Mouse (Mus musculus): Measurements from ENCODE around the gene Sgcg. TPM values are rescaled to one million over a fixed set of nuclear protein-coding genes. Genes with fewer than 3 reads are reported as not detected.

The Sgcg gene
- polyA plus RNA-seq (2015; fragmentation: Nextera tagmentation; extraction: Ambion mirVana): 1.6 and 5.6 TPM in 2 replicates

GRCm38 (mm10) chr14:61258352-61258751, at the start of gene Sgcg:
TSS of gene Sgcg (minus strand) at chr14:61258490.
- Histone ChIP-seq H3K9me3 (replicated peaks; ENCODE audit: control insufficient read depth, low read length) (no peaks in the 10 kb centered on the region), H3K4me3 (replicated peaks; ENCODE audit: low read length) (no peak within 1 kb of the TSS), H3K4me1 (ENCODE audit: control insufficient read depth, insufficient read depth, low read length) (no peaks in the 10 kb centered on the region), H3K9ac (ENCODE audit: low read length) (no peak within 1 kb of the TSS), H3K4me2 (ENCODE audit: low read depth, low read length) (no peak within 1 kb of the TSS), H3K36me3 (ENCODE audit: control insufficient read depth, insufficient read depth, low read length) (no peaks in the 10 kb centered on the region), H3K27me3 (ENCODE audit: control insufficient read depth, insufficient read depth, low read length) (no peaks in the 10 kb centered on the region), H3K27ac (ENCODE audit: low read length) (no peak within 1 kb of the TSS)
- 48% methylated on average over 11 of the region's 11 CpGs for WGBS
- ATAC-seq (ENCODE audit: insufficient read depth, low FRiP score): no peak

DNA sequence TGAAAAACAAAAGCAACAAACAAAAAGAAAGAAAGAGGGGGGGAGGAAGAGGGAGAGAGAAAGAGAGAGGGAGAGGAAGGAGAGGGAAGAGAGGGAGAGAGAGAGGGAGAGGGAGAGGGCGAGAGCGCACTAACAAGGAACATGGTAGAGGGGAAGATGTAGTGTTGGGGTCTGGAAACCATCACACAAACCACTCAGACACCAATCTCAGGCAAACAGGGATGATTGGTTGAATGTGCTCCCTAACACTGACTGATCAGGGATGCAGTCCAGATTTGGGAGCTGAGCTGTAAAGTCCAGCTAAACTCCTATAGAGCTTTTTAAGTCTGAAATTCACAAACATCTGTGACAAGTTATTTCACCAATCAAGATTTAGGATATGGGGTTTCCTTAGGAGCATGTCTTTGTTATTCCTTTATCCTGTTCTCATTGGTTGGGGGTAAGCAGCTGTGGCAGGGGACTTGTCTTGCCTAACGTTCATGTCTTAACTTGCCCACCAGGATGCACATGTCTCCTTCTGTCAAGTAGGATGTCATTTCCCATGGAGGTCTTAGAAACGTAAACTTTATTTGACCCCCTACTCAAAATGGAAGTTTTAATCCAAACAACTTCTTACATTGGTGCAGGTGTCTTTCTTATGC, 45.8 kb upstream of the Sgcg start:
- Histone ChIP-seq H3K36me3 (ENCODE audit: control insufficient read depth, insufficient read depth, low read length) (no peaks in the 10 kb centered on the region), H3K4me2 (ENCODE audit: low read depth, low read length) (no peak overlapping the region), H3K27me3 (ENCODE audit: control insufficient read depth, insufficient read depth, low read length) (no peaks in the 10 kb centered on the region), H3K4me1 (ENCODE audit: control insufficient read depth, insufficient read depth, low read length) (no peaks in the 10 kb centered on the region), H3K4me3 (replicated peaks; ENCODE audit: low read length) (no peak overlapping the region), H3K9ac (ENCODE audit: low read length) (no peak overlapping the region), H3K9me3 (replicated peaks; ENCODE audit: control insufficient read depth, low read length) (peaks cover 5% of the 10 kb centered on the region; the same call in 1 of the 2 replicates), H3K27ac (ENCODE audit: low read length) (no peak overlapping the region)
- WGBS: 43% methylated on average over 4 of the region's 4 CpGs
- ATAC-seq (ENCODE audit: insufficient read depth, low FRiP score): peak; percentile 56; the same call in 1 of the 2 replicates

GRCm38 (mm10) chr14:61302428-61302827, 44.1 kb upstream of the Sgcg start:
- H3K9ac ChIP-seq (ENCODE audit: low read length): no peak overlapping the region
- H3K4me3 ChIP-seq (replicated peaks; ENCODE audit: low read length): no peak overlapping the region
- no peaks in the 10 kb centered on the region for H3K27me3 ChIP-seq (ENCODE audit: control insufficient read depth, insufficient read depth, low read length)
- H3K4me1 ChIP-seq (ENCODE audit: control insufficient read depth, insufficient read depth, low read length): no peaks in the 10 kb centered on the region
- H3K27ac ChIP-seq (ENCODE audit: low read length): no peak overlapping the region
- H3K4me2 ChIP-seq (ENCODE audit: low read depth, low read length): no peak overlapping the region
- ATAC-seq (ENCODE audit: insufficient read depth, low FRiP score): no peak
- H3K9me3 ChIP-seq (replicated peaks; ENCODE audit: control insufficient read depth, low read length): peaks cover 5% of the 10 kb centered on the region; the same call in 1 of the 2 replicates
- no peaks in the 10 kb centered on the region for H3K36me3 ChIP-seq (ENCODE audit: control insufficient read depth, insufficient read depth, low read length)
- WGBS: 55% methylated on average over 2 of the region's 2 CpGs

- Histone ChIP-seq H3K9me3 (replicated peaks; ENCODE audit: control insufficient read depth, low read length) (peaks cover 5% of the 10 kb centered on the region; the same call in 1 of the 2 replicates), H3K4me2 (ENCODE audit: low read depth, low read length) (no peak overlapping the region), H3K27me3 (ENCODE audit: control insufficient read depth, insufficient read depth, low read length) (no peaks in the 10 kb centered on the region), H3K9ac (ENCODE audit: low read length) (no peak overlapping the region), H3K36me3 (ENCODE audit: control insufficient read depth, insufficient read depth, low read length) (no peaks in the 10 kb centered on the region), H3K27ac (ENCODE audit: low read length) (no peak overlapping the region), H3K4me1 (ENCODE audit: control insufficient read depth, insufficient read depth, low read length) (no peaks in the 10 kb centered on the region), H3K4me3 (replicated peaks; ENCODE audit: low read length) (no peak overlapping the region)
- 46% methylated on average over 2 of the region's 2 CpGs for WGBS
- ATAC-seq (ENCODE audit: insufficient read depth, low FRiP score): no peak
Measured at GRCm38 (mm10) chr14:61301323-61301722, 43.0 kb upstream of the Sgcg start.

DNA sequence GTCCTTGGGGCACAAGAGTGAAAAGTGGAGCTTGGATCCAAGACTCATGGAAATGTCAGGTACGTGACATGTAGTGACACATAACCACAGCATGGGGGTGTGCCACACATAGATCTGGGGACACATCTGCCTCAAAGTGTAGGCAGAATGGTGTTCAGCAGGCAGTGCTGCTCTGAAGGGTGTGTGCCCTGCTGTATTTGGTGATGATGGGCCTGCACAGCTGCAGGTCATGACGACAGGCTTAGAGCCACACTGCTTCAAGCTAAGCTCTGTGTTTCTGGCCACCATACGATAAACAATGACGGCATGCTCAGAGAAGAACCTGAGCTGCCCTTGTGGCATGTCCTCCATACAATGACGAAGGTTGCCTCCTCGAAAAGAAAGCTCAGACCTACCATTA, 41.5 kb upstream of the Sgcg start:
- Histone ChIP-seq H3K9me3 (replicated peaks; ENCODE audit: control insufficient read depth, low read length) (peaks cover 5% of the 10 kb centered on the region; the same call in 1 of the 2 replicates), H3K36me3 (ENCODE audit: control insufficient read depth, insufficient read depth, low read length) (no peaks in the 10 kb centered on the region), H3K4me1 (ENCODE audit: control insufficient read depth, insufficient read depth, low read length) (no peaks in the 10 kb centered on the region), H3K27ac (ENCODE audit: low read length) (no peak overlapping the region), H3K4me3 (replicated peaks; ENCODE audit: low read length) (no peak overlapping the region), H3K27me3 (ENCODE audit: control insufficient read depth, insufficient read depth, low read length) (no peaks in the 10 kb centered on the region), H3K4me2 (ENCODE audit: low read depth, low read length) (no peak overlapping the region), H3K9ac (ENCODE audit: low read length) (no peak overlapping the region)
- no peak for ATAC-seq (ENCODE audit: insufficient read depth, low FRiP score)
- WGBS: 82% methylated on average over 6 of the region's 6 CpGs

- H3K4me2 ChIP-seq (ENCODE audit: low read depth, low read length): 0 out of 2 replicates have a peak overlapping the region, but pooled peaks have one; percentile 4
- H3K4me1 ChIP-seq (ENCODE audit: control insufficient read depth, insufficient read depth, low read length): 0 out of 2 replicates have a peak, but pooled peaks cover 6% of the 10 kb centered on the region
- H3K36me3 ChIP-seq (ENCODE audit: control insufficient read depth, insufficient read depth, low read length): no peaks in the 10 kb centered on the region
- ATAC-seq (ENCODE audit: insufficient read depth, low FRiP score): no peak
- H3K27ac ChIP-seq (ENCODE audit: low read length): no peak overlapping the region
- H3K27me3 ChIP-seq (ENCODE audit: control insufficient read depth, insufficient read depth, low read length): no peaks in the 10 kb centered on the region
- no peaks in the 10 kb centered on the region for H3K9me3 ChIP-seq (replicated peaks; ENCODE audit: control insufficient read depth, low read length)
- WGBS: 24% methylated on average over 6 of the region's 6 CpGs
- no peak overlapping the region for H3K4me3 ChIP-seq (replicated peaks; ENCODE audit: low read length)
- no peak overlapping the region for H3K9ac ChIP-seq (ENCODE audit: low read length)
Measured at GRCm38 (mm10) chr14:61294738-61295079, 36.4 kb upstream of the Sgcg start.

DNA sequence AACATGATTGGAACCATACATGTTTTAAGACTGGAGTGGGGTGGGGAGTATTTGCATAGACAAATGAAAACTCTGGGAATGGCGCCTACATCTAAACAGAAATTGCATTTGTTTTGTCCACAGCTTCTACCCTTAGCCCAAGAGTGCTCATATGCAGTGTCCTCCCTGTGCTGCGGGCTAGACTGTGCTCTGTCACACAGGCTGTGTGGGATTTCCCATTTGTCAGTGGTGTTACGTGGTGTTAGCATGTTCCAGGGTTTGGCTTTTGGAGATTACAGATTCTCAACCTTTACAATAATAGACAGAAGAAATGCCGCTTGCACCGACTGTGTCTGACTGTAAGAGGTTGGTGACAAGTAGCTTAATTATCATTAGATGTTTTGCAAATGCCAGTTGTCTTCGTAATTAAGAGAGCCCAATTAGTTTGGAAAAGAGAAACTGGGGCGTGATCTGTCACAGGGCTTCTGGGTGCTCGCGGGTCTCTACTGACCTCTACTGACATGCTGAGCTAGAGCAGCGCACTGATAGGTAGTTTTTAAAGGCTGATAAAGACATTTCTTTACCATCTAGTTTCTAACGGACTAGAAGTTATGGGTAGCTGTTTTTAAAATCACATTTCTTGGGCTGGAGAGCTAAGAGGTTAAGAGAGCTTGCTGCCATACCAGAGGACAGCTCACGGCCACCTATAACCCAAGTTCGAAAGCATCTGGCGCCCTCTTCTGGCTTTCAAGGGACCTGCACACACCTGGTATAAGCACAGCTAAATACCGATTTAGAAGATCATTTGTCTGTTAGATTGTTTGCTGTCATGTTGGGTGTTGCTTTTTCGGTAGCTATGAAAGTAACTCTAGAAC, 35.8 kb upstream of the Sgcg start:
- Histone ChIP-seq H3K4me2 (ENCODE audit: low read depth, low read length) (0 out of 2 replicates have a peak overlapping the region, but pooled peaks have one; percentile 4), H3K27me3 (ENCODE audit: control insufficient read depth, insufficient read depth, low read length) (no peaks in the 10 kb centered on the region), H3K4me1 (ENCODE audit: control insufficient read depth, insufficient read depth, low read length) (0 out of 2 replicates have a peak, but pooled peaks cover 6% of the 10 kb centered on the region), H3K4me3 (replicated peaks; ENCODE audit: low read length) (no peak overlapping the region), H3K36me3 (ENCODE audit: control insufficient read depth, insufficient read depth, low read length) (no peaks in the 10 kb centered on the region), H3K9ac (ENCODE audit: low read length) (no peak overlapping the region), H3K9me3 (replicated peaks; ENCODE audit: control insufficient read depth, low read length) (no peaks in the 10 kb centered on the region), H3K27ac (ENCODE audit: low read length) (no peak overlapping the region)
- 53% methylated on average over 16 of the region's 16 CpGs for WGBS
- no peak for ATAC-seq (ENCODE audit: insufficient read depth, low FRiP score)

DNA sequence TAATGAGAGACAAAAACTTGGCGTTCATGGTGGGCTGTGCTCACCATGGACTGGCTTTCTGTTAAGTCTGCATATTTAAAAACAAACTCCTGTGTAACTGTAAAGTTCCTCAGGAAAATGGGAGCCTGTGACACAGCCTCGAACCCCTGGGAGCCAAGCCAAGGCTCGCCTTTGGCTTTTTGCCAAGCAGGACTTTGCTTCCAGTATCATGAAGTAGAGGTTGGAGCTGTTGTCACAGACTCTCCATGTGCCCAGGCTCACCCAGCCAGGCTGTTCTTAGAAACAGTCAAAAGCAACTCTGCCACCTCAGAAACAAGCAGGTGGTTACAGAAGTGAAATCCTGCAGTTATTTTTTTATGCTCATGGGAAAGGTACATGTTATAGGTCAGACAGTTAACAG, 32.4 kb upstream of the Sgcg start:
- no peaks in the 10 kb centered on the region for H3K27me3 ChIP-seq (ENCODE audit: control insufficient read depth, insufficient read depth, low read length)
- H3K9ac ChIP-seq (ENCODE audit: low read length): no peak overlapping the region
- no peak overlapping the region for H3K4me3 ChIP-seq (replicated peaks; ENCODE audit: low read length)
- H3K36me3 ChIP-seq (ENCODE audit: control insufficient read depth, insufficient read depth, low read length): no peaks in the 10 kb centered on the region
- ATAC-seq (ENCODE audit: insufficient read depth, low FRiP score): peak; percentile 34; the same call in 1 of the 2 replicates
- H3K4me2 ChIP-seq (ENCODE audit: low read depth, low read length): no peak overlapping the region
- WGBS: 39% methylated on average over 3 of the region's 3 CpGs
- 0 out of 2 replicates have a peak, but pooled peaks cover 6% of the 10 kb centered on the region for H3K4me1 ChIP-seq (ENCODE audit: control insufficient read depth, insufficient read depth, low read length)
- H3K27ac ChIP-seq (ENCODE audit: low read length): peak overlapping the region; percentile 10; the same call in 1 of the 2 replicates
- H3K9me3 ChIP-seq (replicated peaks; ENCODE audit: control insufficient read depth, low read length): no peaks in the 10 kb centered on the region
